Mouse (Mus musculus) adrenal gland, postnatal 14 days (tissue): ENCODE data around the gene Sox5. TPM values are rescaled to one million over a fixed set of nuclear protein-coding genes. Genes with fewer than 3 reads are reported as not detected.

Source experiments
- DNase-seq: peaks from one replicate; pipeline ENCODE4 v3.0.0; 2021; ENCODE audit warnings: mixed read lengths
- total RNA-seq: library from RNA; stranded (reverse); gene quantifications from 2 replicates; pipeline ENCODE4 v1.2.3, GENCODE M21; 2021

Gene Sox5
- total RNA-seq, 1 experiment from 2014 or later = 18.5 TPM

DNA sequence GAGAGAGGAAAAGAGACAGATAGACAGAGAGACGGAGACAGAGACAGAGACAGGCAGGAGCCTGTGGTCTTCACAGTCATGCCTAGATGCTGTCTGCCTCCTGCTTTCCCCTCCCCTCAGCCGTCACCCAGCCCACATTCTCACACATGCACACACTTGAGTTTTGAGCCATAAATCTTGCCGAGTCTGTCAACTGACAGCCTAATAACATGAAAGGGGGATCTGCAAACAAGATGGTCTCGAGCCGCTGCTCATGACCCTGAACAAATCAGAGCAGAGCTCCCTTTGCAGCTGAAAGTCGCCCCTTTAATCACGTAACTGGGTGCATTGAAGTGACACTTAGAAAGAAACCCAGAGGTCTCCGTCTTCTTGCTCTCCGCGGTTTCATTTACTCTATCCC is 383.7 kb downstream of the Sox5 start:
- no peak for DNase-seq

DNA sequence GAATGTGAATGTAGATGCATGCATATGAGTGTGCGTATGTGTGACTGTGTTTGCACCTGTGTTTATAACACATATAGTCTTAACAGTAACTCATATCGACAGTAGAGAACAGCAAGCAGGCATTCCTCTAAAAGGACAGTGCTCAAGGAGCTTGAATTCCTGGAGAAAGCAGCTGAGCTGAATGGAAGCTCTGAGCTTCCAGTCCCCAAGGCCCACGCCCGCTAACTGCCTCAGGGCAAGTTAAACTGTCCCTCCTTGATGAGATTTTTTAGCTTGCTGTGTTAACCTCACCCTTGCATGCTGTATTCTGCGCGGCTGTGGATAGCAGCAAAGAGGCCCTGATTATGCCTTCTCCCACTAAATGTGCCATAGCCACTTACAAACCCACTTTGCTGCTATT is 388.6 kb downstream of the Sox5 start:
- DNase-seq = no peak

DNA sequence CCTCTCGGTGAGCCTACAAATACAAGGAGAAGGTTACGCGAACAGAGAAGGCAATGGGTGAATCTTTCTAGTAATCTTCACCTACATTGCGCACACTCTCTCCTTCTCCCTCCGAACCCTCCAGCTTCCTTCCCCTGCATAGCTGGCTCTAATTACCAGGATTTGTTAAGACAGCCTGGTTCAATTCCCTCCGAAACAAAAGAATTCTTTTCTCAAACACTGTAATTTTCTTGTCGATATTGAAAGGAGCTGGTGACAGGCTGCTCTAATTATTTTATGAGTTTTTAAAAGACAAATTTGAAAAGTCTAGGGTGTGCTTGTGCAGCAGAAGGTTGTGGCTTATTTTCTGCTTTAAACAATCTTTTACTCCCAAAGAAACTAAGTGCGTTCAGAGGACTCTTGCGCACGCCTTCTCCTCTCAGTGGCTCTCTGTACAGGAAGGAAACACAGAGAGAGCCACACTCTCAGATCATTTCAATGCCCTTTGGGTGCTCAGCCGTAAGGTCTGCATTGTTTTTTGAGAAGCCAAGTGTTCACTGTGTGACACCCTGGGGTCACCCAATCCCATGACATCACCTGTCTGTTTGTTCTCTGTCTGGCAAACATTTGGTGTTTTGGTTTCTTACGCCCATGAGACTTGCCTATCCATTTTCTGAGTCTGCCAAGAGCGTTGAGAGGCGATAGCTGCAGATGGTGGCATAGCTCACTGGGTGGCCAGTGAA is 392.3 kb downstream of the Sox5 start:
- no peak for DNase-seq

DNA sequence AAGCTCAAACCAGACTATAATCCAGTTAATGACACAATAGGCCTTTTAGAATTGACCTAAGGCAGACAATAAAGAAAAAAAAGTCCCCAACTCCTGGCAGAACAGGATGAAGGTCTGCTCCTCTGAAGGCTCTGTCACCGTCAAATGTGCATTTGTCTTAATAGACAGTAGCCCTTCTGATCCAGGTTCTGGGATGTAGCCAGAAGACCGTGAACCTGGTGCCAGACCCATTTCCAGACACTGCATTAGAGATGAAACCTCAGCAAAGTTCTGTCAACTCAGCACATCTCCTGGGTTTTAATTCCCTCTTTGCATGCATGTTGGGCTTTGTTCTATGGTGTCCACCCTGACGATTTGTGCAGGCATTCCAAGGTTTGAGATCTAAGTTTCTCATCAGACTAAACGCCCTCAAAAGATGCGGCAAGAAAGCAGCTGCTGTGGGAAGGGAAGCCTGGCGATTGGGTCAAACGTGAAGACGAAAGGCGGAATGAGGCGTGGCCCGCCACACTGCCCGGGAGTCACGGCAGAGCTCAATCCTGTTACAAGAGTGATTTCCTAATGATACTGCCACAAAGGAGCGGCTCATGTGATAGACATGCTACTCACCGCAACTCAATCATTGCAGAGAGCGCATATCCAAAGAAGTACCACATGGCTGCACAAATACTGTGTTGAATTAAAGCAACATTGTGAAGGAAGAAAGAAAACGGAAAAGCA is 394.1 kb downstream of the Sox5 start:
- no peak for DNase-seq

DNA sequence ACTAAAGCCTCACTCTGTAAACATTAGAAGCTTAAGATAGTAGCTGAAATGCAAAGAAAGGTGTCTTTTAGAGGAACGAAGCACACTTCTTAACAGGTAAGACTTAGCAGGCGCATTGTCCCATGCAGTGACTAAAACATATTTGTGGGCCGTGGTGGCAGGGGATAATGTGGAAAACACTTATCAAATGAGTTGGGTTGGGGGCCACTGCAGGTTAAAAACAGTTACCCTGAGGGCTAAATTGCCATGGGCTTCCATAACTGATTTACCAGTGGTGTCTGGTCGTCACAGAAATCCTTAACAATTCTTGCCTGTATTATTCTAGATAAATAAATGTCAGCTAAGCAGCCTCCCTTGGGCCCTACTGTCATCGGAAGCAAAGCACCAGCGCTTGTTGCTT is 401.1 kb downstream of the Sox5 start:
- no peak for DNase-seq

DNA sequence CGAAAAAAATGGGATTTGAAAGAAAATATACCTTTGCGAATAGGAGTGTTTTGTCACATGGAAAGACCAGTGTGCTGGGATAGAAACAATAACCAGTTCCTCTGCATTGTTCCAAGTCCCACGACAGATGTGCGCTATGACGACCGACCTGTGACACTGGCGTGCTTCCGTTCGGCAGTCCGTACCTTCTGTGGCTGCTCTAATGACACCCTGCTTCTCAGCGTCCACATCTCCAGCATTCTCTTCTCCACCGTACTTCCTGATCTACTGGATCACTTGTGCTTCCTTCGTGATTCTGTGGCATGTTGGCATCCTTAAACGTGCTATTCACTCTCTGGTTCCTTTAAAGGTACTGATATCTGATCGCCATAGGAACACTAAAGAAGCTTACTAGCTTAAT is 401.6 kb downstream of the Sox5 start:
- DNase-seq = no peak

DNA sequence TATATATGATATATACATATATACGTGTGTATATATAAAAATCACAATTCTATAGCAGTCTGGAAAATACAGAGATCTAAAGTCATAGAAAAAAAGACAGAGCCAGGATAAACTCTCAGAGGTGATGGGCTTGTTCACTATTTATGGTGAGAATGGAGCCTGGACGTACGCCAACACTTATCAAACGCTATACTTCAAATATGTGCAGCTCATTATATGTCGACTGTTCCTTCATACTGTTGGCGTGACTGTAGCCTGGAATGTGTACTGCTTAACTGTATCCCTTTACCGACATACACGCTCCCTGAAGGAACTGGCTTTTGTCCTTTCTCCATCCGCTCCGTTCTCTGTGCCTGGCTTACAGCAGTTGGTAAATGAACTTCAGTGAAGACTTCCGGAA is 407.0 kb downstream of the Sox5 start:
- DNase-seq = no peak

DNA sequence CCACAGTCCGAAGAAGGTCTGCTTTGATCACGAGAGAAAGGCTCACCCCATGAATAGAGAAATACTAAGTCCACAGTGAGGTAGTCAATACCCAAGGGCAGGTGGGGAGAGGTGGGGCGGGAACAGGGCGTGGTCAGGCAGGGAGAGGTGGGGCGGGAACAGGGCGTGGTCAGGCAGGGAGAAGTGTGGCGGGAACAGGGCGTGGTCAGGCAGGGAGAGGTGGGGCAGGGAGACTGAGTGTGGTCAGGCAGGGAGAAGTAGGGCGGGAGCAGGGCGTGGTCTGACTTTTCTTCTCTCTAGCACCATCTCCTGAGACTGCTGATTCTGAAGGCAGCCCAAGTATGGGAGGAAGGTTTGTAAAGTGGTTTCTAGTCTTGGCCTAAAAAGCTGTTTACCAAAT is 411.1 kb downstream of the Sox5 start:
- DNase-seq = peak; percentile 12

DNA sequence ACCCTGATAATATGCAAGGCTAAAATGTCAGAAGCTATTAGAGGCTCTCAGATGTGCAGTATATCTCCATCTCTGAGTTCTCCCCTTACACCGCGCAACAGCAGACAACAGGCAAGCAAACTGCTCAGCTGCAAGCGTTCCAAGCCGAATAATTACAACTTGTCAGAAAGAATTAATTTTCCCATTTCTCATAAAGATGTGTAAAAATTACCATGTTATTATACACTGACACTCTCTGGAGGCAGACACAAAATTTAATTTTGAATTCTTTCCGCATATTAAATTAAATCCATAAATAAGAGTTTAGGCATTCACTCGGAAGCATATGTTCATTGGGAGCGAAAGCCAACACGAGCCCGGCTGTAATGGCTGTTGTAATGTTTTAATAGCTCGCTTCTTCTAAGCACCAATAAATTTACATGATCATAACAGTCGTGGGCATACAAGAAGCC is 414.1 kb downstream of the Sox5 start:
- DNase-seq = no peak

DNA sequence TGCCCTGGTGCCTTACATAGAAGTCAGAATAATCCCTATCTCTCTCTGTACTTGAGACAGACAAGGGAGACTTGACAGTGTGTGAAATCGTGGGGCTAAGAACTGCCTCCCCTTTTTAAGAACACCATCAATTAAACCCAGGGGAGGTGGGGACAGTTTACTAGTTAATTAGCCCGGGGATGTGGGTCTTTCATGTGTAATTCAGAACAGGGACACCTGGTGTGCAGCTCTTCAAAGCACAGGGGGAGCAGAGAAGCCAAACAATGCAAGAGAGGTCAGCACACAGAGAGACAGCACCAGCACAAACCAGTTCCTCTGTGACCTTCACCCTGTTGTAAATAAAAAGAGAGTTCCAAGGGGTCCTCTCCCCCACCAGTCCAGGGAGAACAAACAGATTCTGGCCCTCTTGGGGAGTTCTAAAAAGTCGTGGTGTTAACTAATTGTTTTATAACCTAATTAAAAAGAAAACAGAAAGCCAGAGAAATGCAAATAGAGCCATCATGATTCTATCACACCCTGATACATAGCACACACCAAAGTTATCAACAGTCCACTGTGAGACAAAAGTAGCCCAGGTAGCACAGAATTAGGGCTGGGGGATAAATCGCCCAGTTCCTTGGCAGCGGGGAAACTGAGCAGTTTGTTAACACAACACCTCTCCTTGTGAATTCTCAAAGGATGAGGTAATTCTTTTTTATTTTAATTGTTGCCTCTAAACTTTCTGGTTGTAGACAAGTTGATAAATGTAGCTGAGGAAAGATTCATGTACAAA is 420.3 kb downstream of the Sox5 start:
- no peak for DNase-seq

DNA sequence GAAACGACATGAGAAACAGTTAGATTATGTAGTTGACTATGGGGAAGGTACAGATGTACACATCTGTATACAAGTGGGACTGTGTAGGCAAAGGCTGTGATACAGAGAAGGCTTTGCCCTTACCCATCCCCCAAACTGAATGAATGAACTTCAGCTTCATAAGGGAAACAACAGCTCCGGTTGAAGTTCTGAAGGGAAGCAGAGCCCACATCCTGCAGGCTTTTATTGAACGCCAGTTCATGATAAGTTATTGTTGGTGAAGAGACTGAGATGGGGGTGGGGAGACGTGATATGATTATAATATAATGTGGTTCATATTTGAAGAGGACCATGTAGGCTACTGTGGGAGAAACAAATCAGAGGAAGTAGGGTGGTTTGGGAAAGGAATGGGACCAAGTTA is 424.7 kb downstream of the Sox5 start:
- no peak for DNase-seq

DNA sequence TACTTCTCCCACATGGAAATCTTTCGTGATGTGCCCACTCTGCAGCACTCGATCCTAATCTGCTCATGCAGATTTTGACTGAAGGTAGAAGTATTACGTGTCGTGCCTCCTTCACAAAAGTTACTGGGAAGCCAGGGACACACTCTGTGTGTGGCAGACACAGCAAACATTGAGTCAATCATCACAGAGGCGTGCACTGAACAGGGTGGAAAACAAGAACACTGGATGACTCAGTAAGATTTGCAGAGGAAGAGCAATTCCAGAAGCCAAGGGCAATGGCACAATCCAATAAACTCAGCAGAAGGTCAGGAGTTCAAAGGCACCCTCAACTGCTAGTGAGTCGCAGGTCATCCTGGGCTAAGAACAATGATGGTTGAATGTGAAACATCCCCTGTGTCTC is 430.7 kb downstream of the Sox5 start:
- DNase-seq = no peak

DNA sequence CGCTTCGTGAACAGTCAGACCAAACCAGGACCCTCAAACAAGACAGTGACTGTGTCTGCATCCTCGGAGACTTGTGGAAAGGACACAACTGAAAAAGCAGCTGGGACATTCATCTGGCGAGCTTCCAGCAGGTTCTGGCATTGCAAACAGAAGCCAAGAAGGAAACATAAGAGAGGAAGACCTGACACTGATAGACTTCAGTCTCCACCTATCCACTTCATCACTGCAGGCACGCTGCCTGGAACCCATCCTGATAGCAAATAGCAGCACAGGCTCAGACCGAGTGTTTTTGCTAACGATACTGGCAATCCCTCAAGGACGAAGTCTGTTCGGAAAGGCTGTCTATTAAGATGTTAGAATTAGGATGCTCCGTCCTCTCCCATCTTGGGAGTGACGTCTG is 438.4 kb downstream of the Sox5 start:
- peak; percentile 38 for DNase-seq

DNA sequence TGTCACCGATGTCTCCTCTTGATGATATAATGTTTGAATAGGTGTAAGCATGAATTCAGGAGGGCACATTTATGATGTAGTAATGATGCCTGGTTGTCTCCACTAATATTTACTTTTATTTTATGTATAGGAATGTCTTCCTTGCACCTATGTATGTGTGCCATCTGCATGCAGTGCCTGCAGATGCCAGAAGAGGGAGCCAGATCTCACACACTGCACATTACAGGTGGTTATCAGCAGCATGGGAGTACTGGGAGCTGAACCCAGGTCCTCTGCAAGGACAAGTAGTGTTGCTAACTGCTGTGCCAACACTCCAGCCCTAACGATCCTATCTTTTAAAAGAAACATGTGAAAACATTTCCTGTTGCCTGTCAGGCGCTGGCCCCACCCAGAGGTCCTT is 442.2 kb downstream of the Sox5 start:
- no peak for DNase-seq

DNA sequence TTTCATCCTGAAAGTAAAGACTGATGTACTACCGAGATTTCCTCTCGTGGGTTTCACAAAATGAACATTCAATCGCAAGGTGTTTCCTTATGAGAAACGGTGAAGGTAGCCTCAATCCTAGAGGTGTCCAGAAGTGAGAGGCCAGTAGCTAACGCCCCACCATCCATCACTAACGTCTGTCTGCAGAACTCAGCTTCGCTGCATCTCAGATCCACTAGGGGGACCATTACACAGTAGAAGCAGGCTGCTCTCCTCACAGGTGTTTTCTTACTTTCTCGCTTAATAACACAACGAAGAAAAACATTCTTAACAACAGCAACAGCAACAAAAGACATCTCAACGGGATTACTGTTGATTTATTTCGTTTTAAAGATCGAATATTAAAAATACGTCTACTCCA is 442.8 kb downstream of the Sox5 start:
- DNase-seq = no peak

DNA sequence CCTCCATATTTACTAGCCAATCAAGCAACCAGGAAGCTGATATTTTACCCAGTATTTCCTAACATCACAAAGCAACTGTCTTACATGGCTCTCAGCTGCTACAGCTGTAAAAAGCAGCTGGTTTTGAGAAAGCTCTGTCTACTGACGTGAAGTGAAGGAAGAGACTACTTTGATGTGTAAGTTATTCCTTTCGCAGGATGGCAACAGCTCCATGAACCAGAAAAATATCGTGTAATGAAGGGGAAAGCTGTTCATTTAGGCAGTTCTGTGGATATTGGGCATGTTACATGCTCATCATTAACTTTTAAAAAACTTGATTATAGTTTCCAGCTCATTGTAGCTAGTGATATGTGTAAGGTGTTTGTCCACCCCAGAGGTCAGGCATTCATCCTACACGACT is 443.6 kb downstream of the Sox5 start:
- DNase-seq = no peak

DNA sequence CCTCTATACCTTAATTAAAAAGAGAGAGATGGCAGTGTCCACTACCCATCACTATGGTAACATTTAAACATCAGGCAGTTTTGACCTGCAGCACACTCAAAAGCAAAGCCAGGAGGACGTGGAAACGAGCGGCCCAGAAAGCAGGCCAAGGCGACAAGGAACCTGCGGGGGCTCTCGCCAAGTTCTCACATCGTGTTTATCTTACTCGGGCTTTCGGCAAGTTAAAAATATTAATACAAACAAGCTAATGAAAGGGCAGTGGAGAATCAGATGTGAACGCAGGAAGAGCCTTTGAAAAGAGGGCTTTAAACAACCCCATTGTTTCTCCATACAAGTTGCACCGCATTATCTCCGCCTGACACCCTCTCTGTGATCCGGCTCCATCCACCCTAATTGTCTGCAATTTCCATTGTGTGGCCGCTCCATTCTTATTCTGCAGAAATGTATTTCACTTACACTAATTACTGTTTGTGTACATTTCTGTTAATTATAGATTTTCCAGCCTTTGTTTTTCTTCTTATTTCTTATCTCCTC is 444.3 kb downstream of the Sox5 start:
- DNase-seq = no peak

DNA sequence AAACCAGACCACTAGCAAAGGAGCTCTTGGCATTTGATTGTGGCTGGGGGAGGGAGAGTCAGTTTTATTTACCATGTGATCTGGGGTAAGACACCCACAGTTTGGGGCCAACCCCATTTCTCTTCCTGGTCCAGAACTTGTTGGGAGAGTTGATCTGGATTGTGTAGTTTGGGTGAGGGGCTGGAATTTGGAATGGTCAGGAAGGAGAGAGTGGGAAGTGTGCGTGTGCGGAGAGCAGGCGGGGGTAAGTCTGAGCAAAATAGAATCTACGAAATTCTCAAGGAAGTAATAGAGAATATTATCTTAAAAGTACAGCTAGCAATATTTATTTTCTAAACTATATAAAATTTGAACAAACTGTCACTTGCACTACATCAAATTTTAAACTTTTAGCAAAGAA is 445.0 kb downstream of the Sox5 start:
- DNase-seq = no peak

DNA sequence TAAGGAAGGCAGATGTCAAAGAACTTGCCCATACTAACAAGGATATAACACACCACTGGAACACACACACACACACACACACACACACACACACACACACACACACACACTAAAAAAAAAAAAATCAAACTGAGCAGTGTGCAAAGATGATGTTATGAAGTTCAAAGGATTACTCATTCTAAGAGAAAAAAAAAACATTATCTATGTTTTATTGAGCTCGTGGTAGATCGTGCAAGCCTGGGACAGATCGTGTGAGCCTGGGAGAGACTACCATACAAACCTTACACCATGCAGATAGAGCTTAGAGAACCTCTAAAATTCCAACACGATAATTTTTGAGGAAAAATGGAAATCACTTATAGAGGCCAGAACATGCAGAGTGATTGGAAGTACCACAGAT is 448.6 kb downstream of the Sox5 start:
- DNase-seq = no peak

DNA sequence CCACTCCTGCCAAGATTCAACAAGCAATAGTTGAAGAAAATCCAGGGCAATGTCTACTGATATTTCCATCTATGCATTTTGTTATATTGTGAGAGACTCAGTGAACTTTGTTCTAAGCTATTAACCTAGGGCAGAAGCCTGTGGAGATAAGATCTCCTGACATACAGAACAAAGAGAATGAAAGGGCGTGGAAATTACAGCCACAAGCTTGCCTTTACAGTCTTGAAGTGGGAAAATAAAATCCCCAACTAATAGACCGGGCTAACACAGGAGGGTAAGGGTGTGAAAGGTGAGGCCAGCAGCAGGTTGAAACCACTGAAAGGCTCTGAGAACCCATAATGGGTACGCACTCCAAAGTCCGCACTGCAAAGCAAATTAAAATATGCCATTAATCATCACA is 449.8 kb downstream of the Sox5 start:
- no peak for DNase-seq

DNA sequence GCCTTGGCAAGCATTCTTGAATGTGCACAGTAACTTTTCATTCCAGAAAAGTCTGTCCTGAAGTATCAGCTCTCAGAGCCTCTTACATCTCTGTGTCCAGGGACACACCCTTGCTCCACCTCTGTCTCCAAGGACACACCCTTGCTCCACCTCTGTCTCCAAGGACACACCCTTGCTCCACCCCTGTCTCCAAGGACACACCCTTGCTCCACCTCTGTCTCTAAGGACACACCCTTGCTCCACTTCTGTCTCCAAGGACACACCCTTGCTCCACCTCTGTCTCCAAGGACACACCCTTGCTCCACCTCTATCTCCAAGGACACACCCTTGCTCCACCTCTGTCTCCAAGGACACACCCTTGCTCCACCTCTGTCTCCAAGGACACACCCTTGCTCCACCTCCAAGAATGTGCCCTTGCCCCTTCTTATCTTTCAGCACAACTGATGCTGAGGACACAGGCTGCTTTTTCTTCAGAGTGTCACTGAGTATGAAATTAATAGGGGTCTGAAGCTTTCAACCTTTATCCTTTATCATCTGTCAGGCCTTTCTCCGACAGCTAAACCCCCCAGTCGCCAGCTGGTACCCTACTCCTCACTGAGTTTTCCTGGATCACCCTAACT is 452.4 kb downstream of the Sox5 start:
- DNase-seq = peak; percentile 12

DNA sequence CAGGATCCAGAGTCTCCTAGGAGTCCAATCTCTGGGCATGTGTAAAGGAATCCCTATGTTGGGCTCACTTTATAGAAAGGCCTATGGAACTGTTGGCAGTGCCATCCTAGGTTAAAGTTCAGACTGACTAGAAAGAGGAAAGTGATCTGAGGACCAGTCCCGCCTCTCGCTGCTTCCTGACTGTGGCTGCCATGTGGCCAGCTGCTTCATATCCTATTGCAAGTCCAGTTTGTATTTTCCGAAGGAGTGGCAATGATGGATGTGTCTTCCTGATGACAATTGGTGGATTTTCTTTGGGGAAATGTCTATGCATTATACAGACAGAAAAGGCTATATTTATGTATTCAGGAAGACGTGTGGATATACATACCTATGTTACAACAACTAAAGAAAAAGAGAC is 453.0 kb downstream of the Sox5 start:
- DNase-seq = no peak

DNA sequence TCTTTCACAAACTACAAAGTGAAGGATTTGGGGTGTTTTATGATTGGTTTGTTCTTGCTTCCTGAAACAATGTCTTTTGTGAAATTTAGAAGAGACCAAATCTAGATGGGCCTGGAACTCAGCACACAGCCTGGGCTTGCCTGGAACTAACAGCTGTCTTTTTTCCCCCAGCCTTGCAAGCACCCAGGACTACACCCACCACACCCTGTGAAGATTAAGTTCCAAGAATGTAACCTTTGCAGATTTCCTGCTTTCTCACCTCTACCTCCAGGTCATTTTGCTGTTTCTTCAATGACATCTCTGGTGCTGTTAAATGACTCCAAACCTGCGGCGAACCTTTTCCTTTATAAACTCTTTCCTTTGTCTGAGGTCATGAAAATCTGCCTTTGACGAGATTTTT is 455.0 kb downstream of the Sox5 start:
- DNase-seq = no peak
